Mouse (Mus musculus) lung, adult 2 months (tissue): Measurements from ENCODE around the gene Qrich2.

Experiments used
- CTCF ChIP-seq: fragments of 200-500 bp; IDR thresholded peaks from 2 replicates; pipeline ENCODE4 v1.5.1; 2011; ENCODE audit warnings: mild to moderate bottlenecking, low read length, control low read depth; ENCODE audit not compliant: insufficient read depth
- POLR2A ChIP-seq: fragments of 200-500 bp; IDR thresholded peaks from 2 replicates; pipeline ENCODE4 v1.6.1; 2011; ENCODE audit warnings: low read depth, mild to moderate bottlenecking, control low read depth, low read length, borderline replicate concordance; ENCODE audit errors: extremely low read depth

DNA sequence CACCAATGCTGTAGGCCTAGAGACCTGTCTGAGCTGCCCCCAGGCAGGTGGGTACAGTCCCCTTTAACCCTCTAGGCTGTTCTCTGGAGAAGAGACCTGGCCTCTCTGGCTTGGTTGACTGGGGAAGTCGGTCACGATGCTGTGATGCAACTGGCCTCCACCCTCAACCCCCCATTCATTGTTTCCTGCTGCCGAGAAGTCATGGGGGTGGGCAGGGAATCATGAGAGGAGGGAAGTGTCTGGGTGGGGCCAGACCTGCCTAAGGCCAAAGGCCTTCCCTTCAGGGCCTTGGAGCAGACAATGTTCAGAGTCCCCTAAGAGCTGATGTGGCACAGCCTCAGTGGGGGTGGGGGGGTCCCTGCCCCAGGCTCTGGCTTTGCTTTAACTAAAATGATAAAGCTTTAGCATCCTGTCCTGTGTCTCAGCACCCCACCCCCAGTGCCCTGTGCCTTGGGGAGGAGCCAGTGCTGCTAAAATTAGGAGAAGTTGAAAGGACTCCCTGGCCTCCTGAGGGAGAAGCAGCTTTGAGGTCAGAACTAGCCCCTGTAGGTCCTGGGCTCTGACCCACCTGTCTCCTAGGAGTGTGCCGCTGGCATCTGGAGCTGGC, 29.2 kb downstream of the Qrich2 start:
- TF ChIP-seq POLR2A (no peak), CTCF (no peak)
